Mouse (Mus musculus): ENCODE results near the gene Hsd11b1. TPM values are rescaled to one million over a fixed set of nuclear protein-coding genes. Genes with fewer than 3 reads are reported as not detected.

Hsd11b1 gene
- polyA plus RNA-seq, 1 experiment from 2014 or later, result 0.87 TPM

DNA sequence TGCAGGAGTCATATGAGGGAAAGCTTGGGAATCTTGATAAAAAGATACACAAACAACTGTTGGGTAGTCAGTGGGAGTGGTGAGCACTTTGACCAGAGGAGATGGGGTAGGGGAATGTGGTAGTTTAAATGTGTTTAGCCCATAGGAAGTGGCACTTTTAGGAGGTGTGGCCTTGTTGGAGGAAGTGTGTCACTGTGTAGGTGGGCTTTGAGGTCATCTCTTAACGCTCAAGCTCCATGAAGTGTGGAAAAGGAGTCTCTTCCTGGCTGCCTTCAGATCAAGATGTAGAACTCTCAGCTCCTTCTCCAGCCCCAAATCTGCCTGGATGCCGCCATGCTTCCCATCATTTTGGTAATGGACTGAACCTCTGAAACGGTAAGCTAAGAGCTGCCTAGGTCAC is 56.4 kb downstream of the Hsd11b1 start, which contains the start of gene Lamb3:
Gene Lamb3, plus strand, starts transcription at position 197 of the 400 bp plus-strand sequence.
- Histone ChIP-seq H3K27ac (ENCODE audit: low read depth) (no peak within 1 kb of the TSS), H3K9me3 (ENCODE audit: control insufficient read depth, low read length) (no peaks in the 10 kb centered on the region), H3K4me3 (ENCODE audit: low read depth, low read length) (no peak within 1 kb of the TSS), H3K4me1 (replicated peaks; ENCODE audit: control insufficient read depth, insufficient read depth, low read length) (no peaks in the 10 kb centered on the region), H3K9ac (ENCODE audit: low read length) (no peak within 1 kb of the TSS), H3K4me2 (ENCODE audit: low read length) (no peak within 1 kb of the TSS), H3K27me3 (replicated peaks; ENCODE audit: control insufficient read depth, insufficient read depth, low read length) (no peaks in the 10 kb centered on the region), H3K36me3 (ENCODE audit: control insufficient read depth, insufficient read depth, low read length) (no peaks in the 10 kb centered on the region)
- 88% methylated on average over 3 of the region's 3 CpGs for WGBS
- DNase-seq (ENCODE audit: low spot score), result no peak
- ATAC-seq (replicated peaks; ENCODE audit: low FRiP score, low TSS enrichment, low read depth), result no peak

DNA sequence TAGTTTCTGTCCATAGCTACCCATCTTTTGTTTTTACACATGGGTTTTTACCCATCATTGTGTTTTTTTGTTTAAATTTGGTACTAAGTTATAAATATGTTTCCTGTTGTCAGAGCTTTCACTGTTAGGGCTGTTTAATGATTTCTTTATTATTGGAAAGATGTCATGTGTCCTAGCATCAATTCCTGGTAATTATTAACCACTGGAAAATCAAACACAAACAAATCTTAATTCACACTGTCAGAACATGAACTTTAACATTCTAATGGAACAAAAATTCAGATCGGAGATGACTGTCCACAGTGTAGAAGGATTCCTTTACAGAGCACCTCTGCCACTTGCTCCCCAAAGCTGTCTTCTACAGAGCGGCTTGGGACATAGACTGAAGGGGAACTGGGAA is 58.4 kb downstream of the Hsd11b1 start:
- H3K36me3 ChIP-seq (ENCODE audit: control insufficient read depth, insufficient read depth, low read length), result no peaks in the 10 kb centered on the region
- no peak for DNase-seq (ENCODE audit: low spot score)
- 81% methylated on average over 2 of the region's 2 CpGs for WGBS
- no peak overlapping the region for H3K4me3 ChIP-seq (ENCODE audit: low read depth, low read length)
- H3K27ac ChIP-seq (ENCODE audit: low read depth), result no peak overlapping the region
- no peak for ATAC-seq (replicated peaks; ENCODE audit: low FRiP score, low TSS enrichment, low read depth)
- no peak overlapping the region for H3K4me2 ChIP-seq (ENCODE audit: low read length)
- H3K27me3 ChIP-seq (replicated peaks; ENCODE audit: control insufficient read depth, insufficient read depth, low read length), result no peaks in the 10 kb centered on the region
- H3K4me1 ChIP-seq (replicated peaks; ENCODE audit: control insufficient read depth, insufficient read depth, low read length), result no peaks in the 10 kb centered on the region
- H3K9me3 ChIP-seq (ENCODE audit: control insufficient read depth, low read length), result no peaks in the 10 kb centered on the region
- no peak overlapping the region for H3K9ac ChIP-seq (ENCODE audit: low read length)

DNA sequence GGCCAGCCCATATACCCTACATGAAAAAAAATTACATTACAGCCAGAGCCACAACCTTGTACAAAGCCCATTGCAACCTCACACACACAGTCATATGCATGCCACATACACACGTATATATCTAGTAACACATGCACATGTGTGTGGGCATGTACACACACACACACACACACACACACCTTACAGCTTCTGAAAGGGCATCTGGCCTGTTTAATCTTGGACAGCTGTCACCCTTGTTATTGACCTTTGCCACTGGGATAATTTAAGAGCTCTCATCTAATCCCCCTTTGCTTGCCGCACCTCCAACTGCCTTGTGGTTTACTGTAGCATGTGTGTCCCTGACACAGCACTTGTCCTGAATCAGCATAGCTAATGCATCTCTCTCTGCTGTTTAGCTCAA is 60.1 kb downstream of the Hsd11b1 start:
- WGBS, result 47% methylated on average over 2 of the region's 2 CpGs
- no peak overlapping the region for H3K4me3 ChIP-seq (ENCODE audit: low read depth, low read length)
- H3K27ac ChIP-seq (ENCODE audit: low read depth), result no peak overlapping the region
- ATAC-seq (replicated peaks; ENCODE audit: low FRiP score, low TSS enrichment, low read depth) (no peak), DNase-seq (ENCODE audit: low spot score) (no peak)
- H3K9me3 ChIP-seq (ENCODE audit: control insufficient read depth, low read length), result no peaks in the 10 kb centered on the region
- no peaks in the 10 kb centered on the region for H3K36me3 ChIP-seq (ENCODE audit: control insufficient read depth, insufficient read depth, low read length)
- H3K4me2 ChIP-seq (ENCODE audit: low read length), result no peak overlapping the region
- no peaks in the 10 kb centered on the region for H3K4me1 ChIP-seq (replicated peaks; ENCODE audit: control insufficient read depth, insufficient read depth, low read length)
- H3K27me3 ChIP-seq (replicated peaks; ENCODE audit: control insufficient read depth, insufficient read depth, low read length), result no peaks in the 10 kb centered on the region
- no peak overlapping the region for H3K9ac ChIP-seq (ENCODE audit: low read length)

GRCm38 (mm10) chr1:193201383-193201778 is 62.5 kb downstream of the Hsd11b1 start, which contains the start of gene Traf3ip3:
TSS of gene Traf3ip3 (minus strand) at chr1:193201703.
- WGBS, result 58% methylated on average over 5 of the region's 5 CpGs

GRCm38 (mm10) chr1:193200640-193201382 is 63.1 kb downstream of the Hsd11b1 start:
- ATAC-seq (replicated peaks; ENCODE audit: low FRiP score, low TSS enrichment, low read depth), result no peak
- Histone ChIP-seq H3K4me2 (ENCODE audit: low read length) (no peak overlapping the region), H3K27ac (ENCODE audit: low read depth) (no peak overlapping the region), H3K4me1 (replicated peaks; ENCODE audit: control insufficient read depth, insufficient read depth, low read length) (no peaks in the 10 kb centered on the region), H3K9me3 (ENCODE audit: control insufficient read depth, low read length) (no peaks in the 10 kb centered on the region), H3K4me3 (ENCODE audit: low read depth, low read length) (no peak overlapping the region), H3K27me3 (replicated peaks; ENCODE audit: control insufficient read depth, insufficient read depth, low read length) (no peaks in the 10 kb centered on the region), H3K36me3 (ENCODE audit: control insufficient read depth, insufficient read depth, low read length) (no peaks in the 10 kb centered on the region), H3K9ac (ENCODE audit: low read length) (no peak overlapping the region)
- DNase-seq (ENCODE audit: low spot score), result no peak
- WGBS, result 82% methylated on average over 8 of the region's 8 CpGs

More at GRCm38 (mm10) chr1:193201383-193201778, 62.5 kb downstream of the Hsd11b1 start, which contains the start of gene Traf3ip3:
- Histone ChIP-seq H3K4me1 (replicated peaks; ENCODE audit: control insufficient read depth, insufficient read depth, low read length) (no peaks in the 10 kb centered on the region), H3K27ac (ENCODE audit: low read depth) (no peak within 1 kb of the TSS), H3K9ac (ENCODE audit: low read length) (no peak within 1 kb of the TSS), H3K4me3 (ENCODE audit: low read depth, low read length) (no peak within 1 kb of the TSS), H3K36me3 (ENCODE audit: control insufficient read depth, insufficient read depth, low read length) (no peaks in the 10 kb centered on the region), H3K27me3 (replicated peaks; ENCODE audit: control insufficient read depth, insufficient read depth, low read length) (no peaks in the 10 kb centered on the region), H3K9me3 (ENCODE audit: control insufficient read depth, low read length) (no peaks in the 10 kb centered on the region), H3K4me2 (ENCODE audit: low read length) (no peak within 1 kb of the TSS)
- no peak for ATAC-seq (replicated peaks; ENCODE audit: low FRiP score, low TSS enrichment, low read depth)
- no peak for DNase-seq (ENCODE audit: low spot score)

- Histone ChIP-seq H3K27me3 (replicated peaks; ENCODE audit: control insufficient read depth, insufficient read depth, low read length) (no peaks in the 10 kb centered on the region), H3K36me3 (ENCODE audit: control insufficient read depth, insufficient read depth, low read length) (no peaks in the 10 kb centered on the region), H3K4me3 (ENCODE audit: low read depth, low read length) (no peak overlapping the region), H3K27ac (ENCODE audit: low read depth) (no peak overlapping the region), H3K9me3 (ENCODE audit: control insufficient read depth, low read length) (no peaks in the 10 kb centered on the region), H3K9ac (ENCODE audit: low read length) (no peak overlapping the region), H3K4me2 (ENCODE audit: low read length) (no peak overlapping the region), H3K4me1 (replicated peaks; ENCODE audit: control insufficient read depth, insufficient read depth, low read length) (no peaks in the 10 kb centered on the region)
- no peak for DNase-seq (ENCODE audit: low spot score)
- 96% methylated on average over 2 of the region's 2 CpGs for WGBS
- no peak for ATAC-seq (replicated peaks; ENCODE audit: low FRiP score, low TSS enrichment, low read depth)
These were observed 65.6 kb downstream of the Hsd11b1 start for GRCm38 (mm10) chr1:193198312-193198711.

DNA sequence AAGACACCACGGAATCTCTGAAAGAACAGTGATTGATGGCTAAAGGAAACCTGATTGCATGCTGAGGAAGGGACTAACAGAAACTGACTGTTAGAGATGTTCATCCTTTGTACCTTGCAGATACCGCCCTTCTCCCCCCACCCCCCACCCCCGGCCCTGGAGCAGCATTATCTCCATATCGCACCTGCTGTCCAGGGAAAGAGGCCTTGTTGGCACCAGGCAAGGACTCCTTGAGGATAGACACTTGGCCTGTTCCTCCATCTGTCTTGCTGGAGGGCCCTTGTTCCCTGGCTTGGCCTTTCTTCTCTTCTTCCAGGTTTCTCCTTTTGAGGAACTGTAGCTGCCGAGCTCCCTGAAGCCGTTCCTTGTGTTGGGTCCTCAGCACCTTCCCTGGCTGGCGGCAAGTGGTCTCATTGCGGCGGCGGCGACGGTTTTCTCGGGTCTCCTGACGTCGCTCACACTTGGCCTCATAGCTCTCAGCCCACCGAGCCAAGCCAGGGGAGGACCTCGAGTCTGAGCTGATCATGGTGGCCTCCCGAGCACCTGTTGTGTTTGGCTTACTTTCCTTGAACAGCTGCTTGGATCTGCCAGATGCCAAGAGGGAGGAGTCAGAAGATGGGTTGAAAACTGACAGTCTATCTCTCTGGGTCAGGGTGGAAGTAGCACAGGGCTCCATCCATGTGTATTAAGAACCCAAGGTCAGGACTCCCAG is 66.2 kb downstream of the Hsd11b1 start:
- Histone ChIP-seq H3K9ac (ENCODE audit: low read length) (no peak overlapping the region), H3K4me3 (ENCODE audit: low read depth, low read length) (no peak overlapping the region), H3K27me3 (replicated peaks; ENCODE audit: control insufficient read depth, insufficient read depth, low read length) (no peaks in the 10 kb centered on the region), H3K9me3 (ENCODE audit: control insufficient read depth, low read length) (no peaks in the 10 kb centered on the region), H3K36me3 (ENCODE audit: control insufficient read depth, insufficient read depth, low read length) (no peaks in the 10 kb centered on the region), H3K4me1 (replicated peaks; ENCODE audit: control insufficient read depth, insufficient read depth, low read length) (no peaks in the 10 kb centered on the region), H3K27ac (ENCODE audit: low read depth) (no peak overlapping the region), H3K4me2 (ENCODE audit: low read length) (no peak overlapping the region)
- WGBS, result 88% methylated on average over 18 of the region's 18 CpGs
- ATAC-seq (replicated peaks; ENCODE audit: low FRiP score, low TSS enrichment, low read depth) (no peak), DNase-seq (ENCODE audit: low spot score) (no peak)

- no peak for ATAC-seq (replicated peaks; ENCODE audit: low FRiP score, low TSS enrichment, low read depth)
- WGBS, result 53% methylated on average over 3 of the region's 3 CpGs
- peaks cover 3% of the 10 kb centered on the region for H3K4me1 ChIP-seq (replicated peaks; ENCODE audit: control insufficient read depth, insufficient read depth, low read length)
- no peaks in the 10 kb centered on the region for H3K9me3 ChIP-seq (ENCODE audit: control insufficient read depth, low read length)
- no peak overlapping the region for H3K4me2 ChIP-seq (ENCODE audit: low read length)
- no peaks in the 10 kb centered on the region for H3K27me3 ChIP-seq (replicated peaks; ENCODE audit: control insufficient read depth, insufficient read depth, low read length)
- no peak for DNase-seq (ENCODE audit: low spot score)
- no peaks in the 10 kb centered on the region for H3K36me3 ChIP-seq (ENCODE audit: control insufficient read depth, insufficient read depth, low read length)
- no peak overlapping the region for H3K4me3 ChIP-seq (ENCODE audit: low read depth, low read length)
- no peak overlapping the region for H3K9ac ChIP-seq (ENCODE audit: low read length)
- no peak overlapping the region for H3K27ac ChIP-seq (ENCODE audit: low read depth)
These were observed 68.6 kb downstream of the Hsd11b1 start for GRCm38 (mm10) chr1:193195169-193195810.
